Mouse (Mus musculus) intestine, postnatal 0 days (tissue): ENCODE measurements around the gene Hmgn1. TPM values are rescaled to one million over a fixed set of nuclear protein-coding genes. Genes with fewer than 3 reads are reported as not detected.

Source experiments
- ATAC-seq: fragments of 200-750 bp; cut with Nextera tagmentation; 2 replicates; pipeline ENCODE4 v1.8.0; 2017; ENCODE audit warnings: mild to moderate bottlenecking, moderate TSS enrichment, moderate library complexity
- H3K27ac ChIP-seq: fragments of 300-500 bp; sonication (generic); 2 replicates; pipeline ENCODE4 v1.5.1; 2014; ENCODE audit warnings: mild to moderate bottlenecking, low read depth, low read length, moderate library complexity
- H3K27me3 ChIP-seq: fragments of 300-500 bp; sonication (generic); replicated peaks from 2 replicates; pipeline ENCODE4 v1.6.1; 2014; ENCODE audit warnings: low read length, mixed read lengths; ENCODE audit not compliant: control insufficient read depth, insufficient read depth
- H3K36me3 ChIP-seq: fragments of 300-500 bp; sonication (generic); 2 replicates; pipeline ENCODE4 v1.6.1; 2014; ENCODE audit warnings: mild to moderate bottlenecking, moderate library complexity; ENCODE audit not compliant: control insufficient read depth, insufficient read depth
- H3K4me1 ChIP-seq: fragments of 300-500 bp; sonication (generic); replicated peaks from 2 replicates; pipeline ENCODE4 v1.6.1; 2014; ENCODE audit warnings: antibody characterized with exemption, low read length, mixed read lengths; ENCODE audit not compliant: control insufficient read depth, insufficient read depth
- H3K4me2 ChIP-seq: fragments of 300-500 bp; sonication (generic); replicated peaks from 2 replicates; pipeline ENCODE4 v1.6.1; 2014; ENCODE audit warnings: low read depth, mild to moderate bottlenecking, moderate library complexity
- H3K4me3 ChIP-seq: fragments of 300-500 bp; sonication (generic); 2 replicates; pipeline ENCODE4 v1.5.1; 2014; ENCODE audit warnings: low read depth, low read length
- H3K9ac ChIP-seq: fragments of 300-500 bp; sonication (generic); 2 replicates; pipeline ENCODE4 v1.6.1; 2014; ENCODE audit warnings: mild to moderate bottlenecking, low read depth, low read length
- H3K9me3 ChIP-seq: fragments of 300-500 bp; sonication (generic); 2 replicates; pipeline ENCODE4 v1.6.1; 2016; ENCODE audit warnings: mixed run types; ENCODE audit not compliant: control insufficient read depth
- CTCF ChIP-seq: sonication (generic); IDR thresholded peaks from 2 replicates; pipeline ENCODE4 v1.5.1; 2016; ENCODE audit warnings: low read depth, mild to moderate bottlenecking, control low read depth, antibody characterized with exemption, moderate library complexity
- WGBS: fragments of 180-500 bp; shearing (Covaris S2); extraction: QIAGEN DNeasy Blood & Tissue Kit; methylation state at CpG from one replicate; pipeline ENCODE4 v1.1.7; 2014; 5-methylcytosine and 5-hydroxymethylcytosine counted together
- polyA plus RNA-seq: library from polyadenylated mRNA; unstranded; fragments of >200 nt; fragmentation: Nextera tagmentation; extraction: Ambion mirVana; gene quantifications from 2 replicates; pipeline ENCODE4 v1.2.1, GENCODE M21; 2015

The Hmgn1 gene
- polyA plus RNA-seq, 1 experiment from 2014 or later, result 202 TPM

DNA sequence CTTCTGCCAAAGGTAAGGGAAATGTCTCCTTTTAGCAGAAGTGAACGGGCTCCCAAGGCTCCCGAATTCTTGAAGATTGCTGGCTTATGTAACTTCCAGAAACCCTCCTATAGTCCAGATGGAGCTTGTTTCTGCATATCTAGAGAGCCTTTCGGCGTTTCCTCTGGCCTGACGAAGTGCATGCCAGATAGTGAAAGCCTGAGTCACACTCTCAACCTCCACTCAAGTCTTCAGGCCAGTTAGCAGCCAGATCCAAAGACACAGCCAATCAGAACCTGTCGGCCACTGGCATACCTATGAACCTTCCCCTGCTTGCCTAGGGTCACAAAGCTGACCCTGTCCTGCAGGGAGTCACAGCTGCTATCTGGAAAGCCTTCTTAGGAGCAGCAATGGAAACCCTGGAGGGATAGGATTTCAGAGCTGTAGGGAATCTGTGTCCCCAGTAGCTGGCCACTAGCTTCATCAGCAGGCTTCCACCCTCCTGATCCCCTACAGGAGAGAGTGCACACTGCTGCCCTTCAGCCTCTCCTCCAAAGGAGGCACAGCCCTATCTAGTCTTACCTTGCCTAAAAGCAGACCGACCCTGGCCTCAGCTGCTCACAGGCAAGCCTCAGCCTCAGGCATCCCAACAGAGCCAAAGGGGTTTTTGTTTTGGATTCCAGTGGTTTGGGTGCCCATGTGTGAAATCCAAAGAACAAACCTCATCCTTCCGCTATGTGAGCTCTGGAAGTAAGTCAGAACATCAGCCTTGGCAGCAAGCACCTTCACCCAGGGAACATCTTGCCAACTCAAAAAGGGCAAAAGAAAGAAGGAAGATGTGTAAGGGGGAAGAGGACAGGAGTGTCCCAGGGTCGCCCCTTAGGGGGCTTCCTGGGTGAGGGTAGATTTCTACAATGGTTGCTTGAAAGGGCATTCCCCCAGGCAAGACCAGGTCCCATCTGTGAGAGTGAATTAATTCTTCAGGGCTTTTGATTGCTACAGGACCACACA is 35.7 kb downstream of the Hmgn1 start:
- no peak overlapping the region for H3K27ac ChIP-seq
- 60% methylated on average over 9 of the region's 9 CpGs for WGBS
- H3K36me3 ChIP-seq, result no peaks in the 10 kb centered on the region
- H3K27me3 ChIP-seq, result peaks cover 3% of the 10 kb centered on the region; the same call in 1 of the 2 replicates
- no peaks in the 10 kb centered on the region for H3K4me1 ChIP-seq
- H3K4me3 ChIP-seq, result no peak overlapping the region
- no peak overlapping the region for H3K4me2 ChIP-seq
- H3K9ac ChIP-seq, result no peak overlapping the region
- TF ChIP-seq CTCF, result 0 out of 2 replicates have a peak, but pooled peaks have one; percentile 13
- ATAC-seq, result 0 out of 2 replicates have a peak, but pooled peaks have one; percentile 11
- H3K9me3 ChIP-seq, result no peaks in the 10 kb centered on the region

DNA sequence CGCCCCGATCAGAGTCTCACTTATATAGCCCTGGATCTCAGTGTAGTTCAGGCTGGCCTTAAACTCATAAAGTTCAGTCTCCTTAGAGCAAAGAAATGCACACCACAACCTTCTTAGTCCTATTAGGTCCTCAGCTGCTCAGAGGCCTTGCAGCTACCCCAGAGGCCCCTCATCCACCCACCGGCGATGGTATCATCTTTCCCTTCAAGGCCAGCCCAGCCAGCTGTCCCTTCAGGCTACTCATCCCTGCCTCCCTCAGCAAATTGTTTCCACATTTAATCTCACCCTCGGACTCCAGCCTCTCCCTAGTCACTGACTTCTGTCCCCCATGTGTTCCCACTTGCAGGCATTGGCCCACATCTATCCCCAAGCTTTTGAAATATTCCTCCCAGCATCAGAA is 39.4 kb downstream of the Hmgn1 start:
- no peak for TF ChIP-seq CTCF
- no peak overlapping the region for H3K9ac ChIP-seq
- no peaks in the 10 kb centered on the region for H3K9me3 ChIP-seq
- H3K27me3 ChIP-seq, result peaks cover 3% of the 10 kb centered on the region; the same call in 1 of the 2 replicates
- H3K27ac ChIP-seq, result no peak overlapping the region
- H3K36me3 ChIP-seq, result no peaks in the 10 kb centered on the region
- no peak overlapping the region for H3K4me3 ChIP-seq
- 62% methylated on average over 5 of the region's 5 CpGs for WGBS
- H3K4me1 ChIP-seq, result no peaks in the 10 kb centered on the region
- ATAC-seq, result no peak
- no peak overlapping the region for H3K4me2 ChIP-seq

GRCm38 (mm10) chr16:96087436-96087835 is 40.1 kb downstream of the Hmgn1 start:
- no peak overlapping the region for H3K9ac ChIP-seq
- H3K27ac ChIP-seq, result no peak overlapping the region
- no peaks in the 10 kb centered on the region for H3K4me1 ChIP-seq
- 74% methylated on average over 4 of the region's 4 CpGs for WGBS
- ATAC-seq, result no peak
- no peaks in the 10 kb centered on the region for H3K36me3 ChIP-seq
- peak; percentile 18 for TF ChIP-seq CTCF
- no peak overlapping the region for H3K4me2 ChIP-seq
- H3K9me3 ChIP-seq, result no peaks in the 10 kb centered on the region
- peaks cover 3% of the 10 kb centered on the region; the same call in 1 of the 2 replicates for H3K27me3 ChIP-seq
- no peak overlapping the region for H3K4me3 ChIP-seq

- Histone ChIP-seq H3K4me1 (no peaks in the 10 kb centered on the region), H3K36me3 (no peaks in the 10 kb centered on the region), H3K27ac (no peak overlapping the region), H3K4me3 (no peak overlapping the region), H3K4me2 (no peak overlapping the region), H3K27me3 (peaks cover 3% of the 10 kb centered on the region; the same call in 1 of the 2 replicates), H3K9ac (no peak overlapping the region), H3K9me3 (no peaks in the 10 kb centered on the region)
- ATAC-seq, result no peak
- 67% methylated on average over 12 of the region's 12 CpGs for WGBS
- no peak for TF ChIP-seq CTCF
Observed at GRCm38 (mm10) chr16:96087001-96087400, 40.5 kb downstream of the Hmgn1 start.

GRCm38 (mm10) chr16:96085597-96085996 is 41.9 kb downstream of the Hmgn1 start:
- H3K4me2 ChIP-seq, result no peak overlapping the region
- ATAC-seq, result no peak
- no peak overlapping the region for H3K9ac ChIP-seq
- no peak for TF ChIP-seq CTCF
- H3K4me1 ChIP-seq, result no peaks in the 10 kb centered on the region
- no peak overlapping the region for H3K27ac ChIP-seq
- H3K27me3 ChIP-seq, result peaks cover under 1% of the 10 kb centered on the region; the same call in 1 of the 2 replicates
- H3K9me3 ChIP-seq, result no peaks in the 10 kb centered on the region
- H3K36me3 ChIP-seq, result 0 out of 2 replicates have a peak, but pooled peaks cover 1% of the 10 kb centered on the region
- no peak overlapping the region for H3K4me3 ChIP-seq

- 5% methylated on average over 20 of the region's 20 CpGs for WGBS
- Histone ChIP-seq H3K4me2 (peak overlapping the region; percentile 83), H3K27ac (peak overlapping the region; percentile 99), H3K36me3 (peaks cover 20% of the 10 kb centered on the region), H3K27me3 (no peaks in the 10 kb centered on the region), H3K4me1 (no peaks in the 10 kb centered on the region), H3K4me3 (peak overlapping the region; percentile 98), H3K9me3 (no peaks in the 10 kb centered on the region), H3K9ac (peak overlapping the region; percentile 98)
- TF ChIP-seq CTCF, result no peak
- peak; percentile 67 for ATAC-seq
Observed at GRCm38 (mm10) chr16:96083179-96083646, 44.3 kb downstream of the Hmgn1 start.
